Mouse (Mus musculus) neutrophil, adult 5-6 weeks (primary cell): ENCODE results near the gene Prkcb. TPM values are rescaled to one million over a fixed set of nuclear protein-coding genes. Genes with fewer than 3 reads are reported as not detected.

ENCODE experiments used
- ATAC-seq: fragments of 151-379, 151-347 bp; 2 replicates; pipeline ENCODE4 v1.8.0; 2017; ENCODE audit warnings: mild to moderate bottlenecking, moderate TSS enrichment; ENCODE audit not compliant: insufficient number of reproducible peaks, poor library complexity, low FRiP score, severe bottlenecking; ENCODE audit errors: extremely low read depth
- total RNA-seq: library from RNA; stranded (forward); fragments of 200-1000 nt; gene quantifications from 2 replicates; pipeline ENCODE4 v1.2.3, GENCODE M21; 2017

Prkcb gene
- total RNA-seq, 1 experiment from 2014 or later, result 446 TPM

GRCm38 (mm10) chr7:122287217-122287616, 1.3 kb upstream of the Prkcb start:
- ATAC-seq, result no peak

- peak; percentile 17; the same call in 1 of the 2 replicates for ATAC-seq
Observed at GRCm38 (mm10) chr7:122289243-122290111, 926 bp downstream of the Prkcb start.

DNA sequence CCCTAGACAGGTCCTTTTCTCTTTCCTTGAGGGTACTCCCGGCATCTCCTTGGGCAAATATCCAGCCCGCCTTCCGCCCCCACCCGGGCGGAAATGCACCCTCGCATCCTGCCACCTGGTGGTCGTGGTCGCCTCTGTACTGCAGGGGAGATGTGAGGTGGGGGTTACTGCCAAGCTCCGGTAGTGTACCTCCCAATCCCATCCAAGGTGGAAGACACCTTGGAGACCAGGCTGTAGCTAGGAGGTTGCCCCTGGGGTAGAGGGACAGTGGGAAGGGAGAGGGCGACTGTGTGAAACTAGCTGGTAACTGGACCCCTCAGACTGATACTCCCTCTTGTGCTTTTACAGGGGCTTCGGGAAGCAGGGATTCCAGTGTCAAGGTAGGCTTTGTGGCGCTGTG, 1.6 kb downstream of the Prkcb start:
- peak; percentile 22; the same call in 1 of the 2 replicates for ATAC-seq

DNA sequence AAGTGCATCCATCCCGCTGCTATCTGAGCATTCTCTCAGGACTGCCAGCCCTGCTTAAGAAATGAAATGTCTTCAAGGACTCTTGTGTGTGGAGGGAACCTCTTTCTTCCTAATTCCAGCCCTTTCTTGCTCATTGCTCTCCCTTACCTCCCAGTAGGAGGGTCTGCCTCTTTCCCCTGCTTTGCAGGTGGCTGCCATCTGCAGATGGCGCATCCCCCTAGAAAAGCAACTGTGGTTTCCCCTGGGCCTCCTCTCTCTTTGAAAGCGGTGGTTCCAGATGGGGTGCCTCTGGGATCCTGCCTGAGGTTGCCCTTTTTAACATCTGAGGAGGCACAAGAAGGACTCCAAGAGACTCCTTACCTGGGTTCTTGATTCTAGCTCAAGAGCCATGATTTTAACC, 2.2 kb downstream of the Prkcb start:
- no peak for ATAC-seq

DNA sequence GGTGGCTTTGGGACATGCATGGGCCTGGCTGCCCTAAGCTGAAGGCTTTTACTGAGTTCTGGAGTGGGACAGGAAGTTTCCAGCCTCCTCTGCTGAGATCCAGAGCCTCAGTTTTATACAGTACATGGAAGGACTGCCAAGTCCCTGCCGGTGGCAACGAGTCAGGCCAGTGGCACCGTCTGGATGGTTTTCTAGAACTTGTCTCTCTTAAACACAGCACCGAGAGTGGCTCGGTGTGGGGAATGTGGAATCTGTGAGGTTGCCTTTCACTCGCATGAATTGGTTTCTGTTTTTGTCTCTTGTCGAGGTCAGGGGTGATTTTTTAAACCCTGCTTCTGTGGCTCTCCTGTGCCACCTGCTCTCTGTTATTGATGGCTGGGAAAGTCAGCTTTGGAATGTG, 3.6 kb downstream of the Prkcb start:
- ATAC-seq, result no peak

DNA sequence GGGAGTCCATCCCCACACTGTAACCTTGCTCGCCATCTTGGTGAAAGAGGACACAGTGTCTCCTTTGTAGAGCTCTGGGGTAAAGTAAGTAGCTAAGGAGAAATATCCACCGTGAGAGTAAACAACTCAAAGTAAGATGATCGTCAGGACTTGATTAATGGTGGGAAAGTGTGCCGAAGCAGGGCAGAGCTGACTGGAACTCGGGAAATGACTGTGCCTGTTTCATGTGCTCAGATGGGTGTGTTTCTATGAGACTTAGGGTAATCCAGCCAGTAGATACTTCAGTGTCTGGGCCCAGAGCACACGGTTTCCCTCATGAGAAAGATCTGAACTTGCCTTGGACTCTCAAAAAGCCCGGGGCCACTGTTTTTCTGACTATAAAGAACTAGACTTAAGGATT, 5.6 kb downstream of the Prkcb start:
- no peak for ATAC-seq

DNA sequence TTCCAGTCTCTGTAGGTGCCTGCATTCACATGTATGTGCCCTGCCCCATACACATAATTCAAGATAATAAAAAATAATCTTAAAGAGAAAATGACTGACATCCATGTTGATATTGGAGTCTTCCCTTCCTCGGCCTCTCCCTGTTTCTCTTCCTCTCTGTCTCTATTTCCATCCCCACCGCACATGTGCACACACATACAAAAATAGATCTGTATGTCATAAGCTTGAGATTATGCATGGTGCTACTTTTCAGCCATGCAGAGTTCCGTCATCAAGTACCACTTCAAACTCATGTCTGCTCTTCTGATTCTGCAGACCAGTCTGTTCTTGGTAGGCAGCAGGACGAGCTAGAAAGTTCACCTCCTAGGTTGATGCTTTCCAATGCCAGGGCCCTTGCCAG, 6.8 kb downstream of the Prkcb start:
- ATAC-seq, result no peak

DNA sequence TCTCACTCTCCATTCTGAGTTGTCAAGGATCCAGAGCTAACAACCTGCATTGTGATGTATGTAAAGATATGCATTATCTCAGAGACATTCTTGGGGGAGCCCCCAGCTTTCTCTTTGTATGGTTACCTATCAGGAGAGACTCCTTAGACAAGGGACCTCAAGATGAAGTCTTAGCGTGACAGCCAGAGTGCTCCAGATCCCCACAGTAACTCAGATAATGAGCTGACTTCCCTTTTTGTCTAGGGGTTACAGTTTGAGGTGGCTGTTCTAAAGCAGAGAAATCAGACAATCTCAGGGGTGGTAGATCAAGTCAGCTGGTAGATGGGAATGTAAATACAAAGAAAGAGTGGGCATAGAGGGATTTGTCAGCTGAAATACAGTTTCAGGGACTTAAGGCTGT, 7.8 kb downstream of the Prkcb start:
- no peak for ATAC-seq

DNA sequence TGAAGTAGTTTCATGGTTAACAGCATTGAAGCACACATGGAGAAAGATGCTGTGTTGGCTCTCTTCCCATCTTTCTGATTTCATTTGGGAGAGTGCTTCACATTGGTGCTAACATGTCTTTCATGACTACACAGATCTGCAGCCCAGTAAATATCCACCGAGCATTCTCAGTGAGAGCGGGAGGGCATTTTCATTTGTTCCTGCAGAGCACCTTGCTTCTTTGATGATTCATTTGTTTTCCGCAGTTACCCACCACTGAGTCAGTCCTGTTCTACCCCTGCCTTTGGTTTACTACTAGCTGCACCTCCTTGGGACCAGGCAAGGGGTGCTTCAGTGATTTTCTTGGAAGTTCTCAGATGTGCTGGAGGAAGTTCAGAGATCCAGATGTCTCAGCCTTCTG, 8.3 kb downstream of the Prkcb start:
- ATAC-seq, result no peak

DNA sequence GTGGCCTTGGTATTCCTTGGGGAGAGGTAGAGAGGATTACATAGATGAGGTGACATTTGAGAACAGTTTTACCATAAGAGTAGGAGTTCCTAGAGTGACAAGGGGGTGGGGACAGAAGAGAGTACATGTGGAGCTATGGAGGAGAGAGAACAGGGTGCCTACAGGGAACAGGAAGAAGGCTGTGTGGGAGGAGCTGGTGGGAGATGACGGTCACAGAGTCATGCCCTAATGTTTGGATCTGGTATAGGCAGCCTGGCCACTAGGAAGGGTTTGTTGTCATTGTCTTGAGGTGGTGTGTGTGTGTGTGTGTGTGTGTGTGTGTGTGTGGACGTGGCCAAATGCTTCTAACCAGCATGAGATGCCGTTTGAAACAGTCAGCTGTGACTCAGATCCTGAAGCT, 9.1 kb downstream of the Prkcb start:
- ATAC-seq, result peak; percentile 41; the same call in 1 of the 2 replicates

- ATAC-seq, result no peak
Observed at GRCm38 (mm10) chr7:122298715-122299114, 10.2 kb downstream of the Prkcb start.

GRCm38 (mm10) chr7:122300538-122300937, 12.0 kb downstream of the Prkcb start:
- ATAC-seq, result no peak

DNA sequence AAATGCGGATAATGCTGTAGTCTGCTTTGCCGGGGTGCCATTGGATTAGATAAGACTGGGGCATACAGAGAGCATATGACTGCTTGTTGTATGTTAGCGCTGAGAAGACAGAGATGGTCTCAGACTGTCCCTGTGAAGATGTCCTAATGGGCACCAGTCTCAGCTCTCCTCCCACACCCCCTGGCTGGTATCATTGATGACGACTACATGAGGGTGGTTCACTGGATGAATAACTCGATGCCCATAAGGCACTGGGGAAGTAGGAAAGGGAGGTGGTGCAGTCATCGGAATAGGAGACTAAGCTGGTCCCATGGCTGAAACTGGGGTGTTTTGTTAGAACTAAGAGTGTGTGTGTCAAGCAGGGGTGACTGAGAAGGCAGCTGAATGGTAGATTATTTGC, 14.0 kb downstream of the Prkcb start:
- no peak for ATAC-seq

- ATAC-seq, result no peak
Observed at GRCm38 (mm10) chr7:122303988-122304387, 15.4 kb downstream of the Prkcb start.

DNA sequence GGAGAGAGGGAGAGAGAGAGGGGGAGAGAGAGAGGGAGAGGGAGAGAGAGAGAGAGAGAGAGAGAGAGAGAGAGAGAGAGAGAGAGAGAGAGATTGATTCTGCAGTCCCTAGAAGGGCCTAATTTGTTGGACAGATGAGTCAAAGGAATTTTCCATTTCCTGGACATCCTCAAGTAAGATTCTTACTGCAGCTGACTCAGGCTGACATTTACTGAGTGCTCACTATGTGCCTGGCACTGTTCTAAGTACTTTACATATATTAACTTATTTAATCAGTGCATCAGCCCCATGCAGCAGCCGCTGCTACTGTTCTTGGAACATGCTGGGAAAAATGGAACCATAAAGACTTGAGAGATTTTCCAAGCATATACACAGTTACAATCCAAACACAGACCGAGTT, 16.0 kb downstream of the Prkcb start:
- no peak for ATAC-seq

DNA sequence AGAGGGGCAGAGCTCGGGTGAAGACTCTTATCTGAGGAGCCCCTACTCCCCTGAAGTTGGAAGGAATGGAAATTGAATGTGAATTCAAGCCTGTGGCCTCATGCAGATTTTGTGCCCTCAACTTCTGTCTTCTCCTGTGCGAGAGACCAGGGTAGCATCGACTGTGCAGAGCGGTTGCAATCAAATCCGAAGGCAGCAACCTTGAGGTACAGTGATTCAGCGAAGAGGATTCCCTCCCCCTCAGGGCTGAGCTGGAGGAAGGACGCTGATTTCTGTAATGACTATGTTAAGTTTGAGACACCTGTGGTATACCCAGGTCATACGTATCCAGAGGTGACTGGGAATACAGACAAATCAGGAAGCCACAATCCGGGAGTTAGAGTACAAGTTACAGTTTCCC, 18.7 kb downstream of the Prkcb start:
- ATAC-seq, result no peak

- ATAC-seq, result no peak
Observed at GRCm38 (mm10) chr7:122308661-122309060, 20.1 kb downstream of the Prkcb start.

DNA sequence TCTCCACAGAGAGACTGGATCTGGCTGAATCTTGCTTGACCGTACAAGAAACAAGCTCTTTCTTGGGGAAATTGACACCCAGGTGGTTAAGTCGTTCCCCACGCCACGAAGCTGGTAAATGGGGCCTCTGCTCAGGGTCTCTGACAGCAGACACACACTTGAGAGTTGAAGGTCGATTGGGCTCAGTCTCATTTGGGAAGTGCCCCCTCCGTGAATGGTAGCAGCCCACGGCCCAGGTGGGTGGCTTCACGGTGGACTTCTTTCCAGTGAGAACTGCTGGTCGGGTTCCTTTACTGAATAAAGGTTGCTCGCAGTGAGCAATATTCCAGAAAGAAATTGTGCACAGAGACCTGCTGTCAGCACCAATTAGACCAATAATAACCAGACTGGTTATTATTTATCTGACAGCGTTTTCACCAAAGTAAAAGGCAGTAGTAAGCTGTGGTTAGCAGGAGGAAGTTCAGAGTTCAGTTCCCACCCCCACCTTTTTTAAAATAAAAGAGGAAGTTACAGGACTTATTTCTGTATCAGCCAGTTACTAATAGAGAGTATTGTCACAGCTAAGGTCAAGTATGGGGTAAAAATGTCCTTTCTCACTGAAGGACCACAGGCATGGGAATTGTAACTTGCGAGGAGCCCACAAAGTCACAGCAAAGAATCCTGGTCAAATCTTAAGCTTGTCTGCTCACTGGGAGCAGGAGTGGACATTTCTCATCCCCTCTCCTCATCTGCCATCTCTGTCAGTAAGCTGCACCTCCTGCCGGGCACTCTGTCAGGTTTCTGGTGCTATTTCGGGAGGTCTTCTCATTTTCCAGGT, 21.6 kb downstream of the Prkcb start:
- ATAC-seq, result peak; percentile 73

- ATAC-seq, result peak; percentile 34
Observed at GRCm38 (mm10) chr7:122310726-122311018, 22.1 kb downstream of the Prkcb start.
